Mouse (Mus musculus): ENCODE results near the gene Acap1. TPM values are rescaled to one million over a fixed set of nuclear protein-coding genes. Genes with fewer than 3 reads are reported as not detected.

Gene Acap1
- polyA plus RNA-seq, 1 experiment from 2014 or later, result 0.13 TPM

- Histone ChIP-seq H3K4me1 (ENCODE audit: control insufficient read depth, insufficient read depth, low read depth, low read length) (peaks cover 23% of the 10 kb centered on the region), H3K9me3 (ENCODE audit: control insufficient read depth, low read length) (no peaks in the 10 kb centered on the region), H3K4me3 (ENCODE audit: low read length) (no peak overlapping the region), H3K36me3 (ENCODE audit: control insufficient read depth, insufficient read depth, low read length) (peaks cover 70% of the 10 kb centered on the region), H3K27ac (ENCODE audit: low read depth, low read length) (no peak overlapping the region), H3K27me3 (replicated peaks; ENCODE audit: control insufficient read depth, insufficient read depth, low read length) (no peaks in the 10 kb centered on the region), H3K9ac (ENCODE audit: low read depth, low read length) (no peak overlapping the region), H3K4me2 (ENCODE audit: low read length) (no peak overlapping the region)
- WGBS, result 92% methylated on average over 5 of the region's 6 CpGs
- ATAC-seq, result no peak
These were observed 16.4 kb upstream of the Acap1 start for GRCm38 (mm10) chr11:69911701-69912100.

GRCm38 (mm10) chr11:69910781-69911560 is 15.6 kb upstream of the Acap1 start:
- H3K9me3 ChIP-seq (ENCODE audit: control insufficient read depth, low read length), result no peaks in the 10 kb centered on the region
- no peak overlapping the region for H3K4me2 ChIP-seq (ENCODE audit: low read length)
- WGBS, result 94% methylated on average over 17 of the region's 17 CpGs
- peaks cover 72% of the 10 kb centered on the region for H3K36me3 ChIP-seq (ENCODE audit: control insufficient read depth, insufficient read depth, low read length)
- no peak for ATAC-seq
- H3K27ac ChIP-seq (ENCODE audit: low read depth, low read length), result no peak overlapping the region
- H3K9ac ChIP-seq (ENCODE audit: low read depth, low read length), result no peak overlapping the region
- H3K4me3 ChIP-seq (ENCODE audit: low read length), result no peak overlapping the region
- no peaks in the 10 kb centered on the region for H3K27me3 ChIP-seq (replicated peaks; ENCODE audit: control insufficient read depth, insufficient read depth, low read length)
- peaks cover 23% of the 10 kb centered on the region for H3K4me1 ChIP-seq (ENCODE audit: control insufficient read depth, insufficient read depth, low read depth, low read length)

DNA sequence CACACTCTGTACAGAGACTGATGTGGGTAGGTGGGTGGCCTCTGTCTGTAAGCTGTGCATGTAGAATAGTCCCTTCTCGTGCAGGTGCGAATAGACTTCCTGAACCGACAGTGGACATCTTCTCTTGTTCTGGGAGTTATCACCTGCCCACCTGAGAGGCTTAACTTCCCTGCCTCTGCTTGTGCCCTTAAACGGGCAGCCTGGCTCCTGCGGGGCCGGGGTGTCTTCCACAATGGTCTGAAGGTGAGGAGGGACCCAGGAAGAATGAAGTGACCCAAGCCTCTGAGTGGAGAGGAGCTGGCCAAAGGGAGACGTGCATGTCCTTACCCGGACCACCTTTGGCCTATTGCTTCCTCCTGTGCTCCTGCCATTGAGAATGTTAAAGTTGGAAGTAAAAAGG is 14.8 kb upstream of the Acap1 start:
- no peak overlapping the region for H3K4me3 ChIP-seq (ENCODE audit: low read length)
- H3K4me2 ChIP-seq (ENCODE audit: low read length), result no peak overlapping the region
- H3K9me3 ChIP-seq (ENCODE audit: control insufficient read depth, low read length), result no peaks in the 10 kb centered on the region
- no peak for ATAC-seq
- H3K27me3 ChIP-seq (replicated peaks; ENCODE audit: control insufficient read depth, insufficient read depth, low read length), result no peaks in the 10 kb centered on the region
- H3K36me3 ChIP-seq (ENCODE audit: control insufficient read depth, insufficient read depth, low read length), result peaks cover 69% of the 10 kb centered on the region
- peaks cover 15% of the 10 kb centered on the region for H3K4me1 ChIP-seq (ENCODE audit: control insufficient read depth, insufficient read depth, low read depth, low read length)
- H3K27ac ChIP-seq (ENCODE audit: low read depth, low read length), result no peak overlapping the region
- H3K9ac ChIP-seq (ENCODE audit: low read depth, low read length), result no peak overlapping the region
- 94% methylated on average over 8 of the region's 8 CpGs for WGBS

- no peak overlapping the region for H3K4me3 ChIP-seq (ENCODE audit: low read length)
- WGBS, result 90% methylated on average over 5 of the region's 5 CpGs
- H3K9ac ChIP-seq (ENCODE audit: low read depth, low read length), result no peak overlapping the region
- H3K27me3 ChIP-seq (replicated peaks; ENCODE audit: control insufficient read depth, insufficient read depth, low read length), result no peaks in the 10 kb centered on the region
- no peak for ATAC-seq
- peaks cover 5% of the 10 kb centered on the region for H3K4me1 ChIP-seq (ENCODE audit: control insufficient read depth, insufficient read depth, low read depth, low read length)
- no peaks in the 10 kb centered on the region for H3K9me3 ChIP-seq (ENCODE audit: control insufficient read depth, low read length)
- H3K27ac ChIP-seq (ENCODE audit: low read depth, low read length), result no peak overlapping the region
- peaks cover 75% of the 10 kb centered on the region for H3K36me3 ChIP-seq (ENCODE audit: control insufficient read depth, insufficient read depth, low read length)
- H3K4me2 ChIP-seq (ENCODE audit: low read length), result no peak overlapping the region
These were observed 13.8 kb upstream of the Acap1 start for GRCm38 (mm10) chr11:69909174-69909573.

DNA sequence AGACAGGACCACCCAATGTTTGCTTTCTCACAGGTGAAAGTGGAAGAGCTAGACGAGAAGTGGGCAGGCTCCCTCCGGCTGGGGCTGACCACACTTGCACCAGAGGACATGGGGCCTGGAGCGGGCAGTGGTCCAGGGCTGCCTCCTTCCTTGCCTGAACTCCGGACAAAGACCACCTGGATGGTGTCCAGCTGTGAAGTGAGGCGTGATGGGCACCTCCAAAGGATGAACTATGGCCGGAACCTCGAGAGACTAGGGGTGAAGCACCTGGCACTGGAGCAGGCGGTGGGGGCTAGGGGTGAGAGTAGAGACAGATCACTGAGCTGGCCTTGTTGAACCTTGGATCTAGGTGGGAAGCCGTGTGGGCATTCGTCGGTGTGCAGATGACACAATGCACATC is 13.3 kb upstream of the Acap1 start:
- no peak for ATAC-seq
- WGBS, result 95% methylated on average over 11 of the region's 11 CpGs
- H3K27me3 ChIP-seq (replicated peaks; ENCODE audit: control insufficient read depth, insufficient read depth, low read length), result no peaks in the 10 kb centered on the region
- no peak overlapping the region for H3K27ac ChIP-seq (ENCODE audit: low read depth, low read length)
- peaks cover 79% of the 10 kb centered on the region for H3K36me3 ChIP-seq (ENCODE audit: control insufficient read depth, insufficient read depth, low read length)
- no peak overlapping the region for H3K9ac ChIP-seq (ENCODE audit: low read depth, low read length)
- H3K4me3 ChIP-seq (ENCODE audit: low read length), result no peak overlapping the region
- peaks cover 5% of the 10 kb centered on the region for H3K4me1 ChIP-seq (ENCODE audit: control insufficient read depth, insufficient read depth, low read depth, low read length)
- no peak overlapping the region for H3K4me2 ChIP-seq (ENCODE audit: low read length)
- no peaks in the 10 kb centered on the region for H3K9me3 ChIP-seq (ENCODE audit: control insufficient read depth, low read length)

- Histone ChIP-seq H3K9me3 (ENCODE audit: control insufficient read depth, low read length) (no peaks in the 10 kb centered on the region), H3K27ac (ENCODE audit: low read depth, low read length) (no peak overlapping the region), H3K4me3 (ENCODE audit: low read length) (no peak overlapping the region), H3K4me2 (ENCODE audit: low read length) (no peak overlapping the region), H3K27me3 (replicated peaks; ENCODE audit: control insufficient read depth, insufficient read depth, low read length) (no peaks in the 10 kb centered on the region), H3K4me1 (ENCODE audit: control insufficient read depth, insufficient read depth, low read depth, low read length) (peaks cover 16% of the 10 kb centered on the region), H3K9ac (ENCODE audit: low read depth, low read length) (no peak overlapping the region), H3K36me3 (ENCODE audit: control insufficient read depth, insufficient read depth, low read length) (peaks cover 44% of the 10 kb centered on the region)
- WGBS, result 97% methylated on average over 9 of the region's 9 CpGs
- ATAC-seq, result no peak
These were observed 9.0 kb upstream of the Acap1 start for GRCm38 (mm10) chr11:69904311-69904710.

DNA sequence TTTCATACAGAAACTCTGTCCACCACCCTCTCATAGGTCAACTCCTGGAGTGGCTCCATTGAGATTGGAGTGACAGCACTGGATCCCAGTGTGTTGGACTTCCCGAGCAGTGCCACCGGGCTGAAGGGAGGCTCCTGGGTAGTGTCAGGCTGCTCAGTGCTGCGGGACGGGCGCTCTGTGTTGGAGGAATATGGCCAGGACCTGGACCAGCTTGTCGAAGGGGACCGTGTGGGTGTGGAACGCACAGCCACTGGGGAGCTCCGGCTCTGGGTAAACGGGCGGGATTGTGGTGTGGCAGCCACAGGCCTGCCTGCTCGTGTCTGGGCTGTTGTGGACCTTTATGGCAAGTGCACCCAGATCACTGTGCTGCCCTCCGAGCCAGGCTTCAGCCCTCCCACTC is 7.6 kb upstream of the Acap1 start:
- peak overlapping the region; percentile 88 for H3K4me2 ChIP-seq (ENCODE audit: low read length)
- peak overlapping the region; percentile 94 for H3K9ac ChIP-seq (ENCODE audit: low read depth, low read length)
- no peak for ATAC-seq
- peaks cover 31% of the 10 kb centered on the region for H3K36me3 ChIP-seq (ENCODE audit: control insufficient read depth, insufficient read depth, low read length)
- no peak overlapping the region for H3K27ac ChIP-seq (ENCODE audit: low read depth, low read length)
- 92% methylated on average over 13 of the region's 13 CpGs for WGBS
- H3K4me1 ChIP-seq (ENCODE audit: control insufficient read depth, insufficient read depth, low read depth, low read length), result peaks cover 17% of the 10 kb centered on the region
- H3K9me3 ChIP-seq (ENCODE audit: control insufficient read depth, low read length), result no peaks in the 10 kb centered on the region
- no peak overlapping the region; the same call in 1 of the 2 replicates for H3K4me3 ChIP-seq (ENCODE audit: low read length)
- no peaks in the 10 kb centered on the region for H3K27me3 ChIP-seq (replicated peaks; ENCODE audit: control insufficient read depth, insufficient read depth, low read length)

DNA sequence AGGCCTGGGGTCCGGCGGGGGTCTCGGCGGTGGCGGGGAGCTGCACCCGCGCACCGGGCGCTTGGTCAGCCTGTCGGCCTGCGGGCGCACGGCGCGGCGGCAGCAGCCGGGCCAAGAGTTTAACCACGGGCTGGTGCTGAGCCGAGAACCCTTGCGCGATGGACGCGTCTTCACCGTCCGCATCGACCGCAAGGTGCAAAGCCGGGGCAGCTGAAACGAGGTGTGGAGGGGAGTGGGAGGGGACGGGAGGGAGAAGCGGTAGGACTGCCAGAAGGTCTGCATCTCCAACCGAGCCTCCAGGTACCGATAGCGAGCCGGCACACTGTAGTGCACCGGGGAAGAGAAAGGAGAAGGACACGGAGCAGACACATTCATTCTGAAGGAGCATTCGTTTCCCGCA is 6.7 kb upstream of the Acap1 start:
- H3K4me3 ChIP-seq (ENCODE audit: low read length), result peak overlapping the region; percentile 92
- ATAC-seq, result no peak
- peak overlapping the region; percentile 94 for H3K9ac ChIP-seq (ENCODE audit: low read depth, low read length)
- under 1% methylated on average over 32 of the region's 39 CpGs for WGBS
- H3K4me1 ChIP-seq (ENCODE audit: control insufficient read depth, insufficient read depth, low read depth, low read length), result peaks cover 17% of the 10 kb centered on the region
- peaks cover 21% of the 10 kb centered on the region for H3K36me3 ChIP-seq (ENCODE audit: control insufficient read depth, insufficient read depth, low read length)
- H3K27ac ChIP-seq (ENCODE audit: low read depth, low read length), result peak overlapping the region; percentile 97
- no peaks in the 10 kb centered on the region for H3K27me3 ChIP-seq (replicated peaks; ENCODE audit: control insufficient read depth, insufficient read depth, low read length)
- H3K9me3 ChIP-seq (ENCODE audit: control insufficient read depth, low read length), result no peaks in the 10 kb centered on the region
- peak overlapping the region; percentile 88 for H3K4me2 ChIP-seq (ENCODE audit: low read length)

- Histone ChIP-seq H3K27me3 (replicated peaks; ENCODE audit: control insufficient read depth, insufficient read depth, low read length) (no peaks in the 10 kb centered on the region), H3K4me1 (ENCODE audit: control insufficient read depth, insufficient read depth, low read depth, low read length) (peaks cover 17% of the 10 kb centered on the region), H3K9me3 (ENCODE audit: control insufficient read depth, low read length) (no peaks in the 10 kb centered on the region), H3K36me3 (ENCODE audit: control insufficient read depth, insufficient read depth, low read length) (peaks cover 17% of the 10 kb centered on the region), H3K4me2 (ENCODE audit: low read length) (peak overlapping the region; percentile 88), H3K4me3 (ENCODE audit: low read length) (peak overlapping the region; percentile 92), H3K9ac (ENCODE audit: low read depth, low read length) (peak overlapping the region; percentile 94), H3K27ac (ENCODE audit: low read depth, low read length) (peak overlapping the region; percentile 97)
- peak; percentile 79 for ATAC-seq
- under 1% methylated on average over 42 of the region's 42 CpGs for WGBS
These were observed 6.1 kb upstream of the Acap1 start for GRCm38 (mm10) chr11:69901406-69901846.

Measured in hindbrain, embryonic 16.5 days (tissue).